Mouse (Mus musculus) cortical plate, adult 2 months (tissue): ENCODE results near the gene Tpte.

Source experiments
- CTCF ChIP-seq: fragments of 200-500 bp; IDR thresholded peaks from 2 replicates; pipeline ENCODE4 v1.5.1; 2011; ENCODE audit warnings: mild to moderate bottlenecking, control low read depth, low read length; ENCODE audit not compliant: insufficient read depth; ENCODE audit errors: extremely low read depth
- POLR2A ChIP-seq: fragments of 200-500 bp; IDR thresholded peaks from 2 replicates; pipeline ENCODE4 v1.6.1; 2011; ENCODE audit warnings: mild to moderate bottlenecking, low read length, control low read depth; ENCODE audit not compliant: insufficient read depth; ENCODE audit errors: extremely low read depth

DNA sequence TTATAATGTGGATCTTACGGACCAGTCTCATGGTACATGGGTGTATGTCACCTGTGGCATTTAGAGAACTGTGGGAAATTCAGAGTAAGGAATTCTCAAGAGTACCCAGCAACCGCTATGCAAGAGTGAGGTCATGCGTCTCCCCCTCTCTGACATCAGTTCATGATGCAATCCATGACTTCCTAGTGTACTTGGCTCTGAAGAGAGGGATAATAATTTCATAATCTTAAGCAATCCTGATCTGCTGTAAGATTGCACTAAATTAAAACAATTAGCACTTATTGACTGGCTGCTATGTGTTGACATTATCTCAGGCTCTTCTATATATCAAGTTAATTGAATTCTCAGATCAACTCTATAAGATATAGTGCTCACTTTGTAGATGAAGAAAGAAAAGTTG is 16.4 kb upstream of the Tpte start:
- TF ChIP-seq POLR2A (no peak), CTCF (no peak)
